Mouse (Mus musculus): Measurements from ENCODE around the gene Dnali1. TPM values are rescaled to one million over a fixed set of nuclear protein-coding genes. Genes with fewer than 3 reads are reported as not detected.

Gene Dnali1
- polyA plus RNA-seq, 1 experiment from 2014 or later: 0.06 TPM

GRCm38 (mm10) chr4:125020780-125021538 is 44.5 kb downstream of the Dnali1 start:
- Histone ChIP-seq H3K27ac (replicated peaks) (no peak overlapping the region), H3K9ac (ENCODE audit: low read length) (no peak overlapping the region), H3K36me3 (ENCODE audit: control insufficient read depth, insufficient read depth, low read length) (no peaks in the 10 kb centered on the region), H3K9me3 (ENCODE audit: control insufficient read depth, low read length) (no peaks in the 10 kb centered on the region), H3K4me1 (replicated peaks; ENCODE audit: control insufficient read depth, insufficient read depth) (0 out of 2 replicates have a peak, but pooled peaks cover 2% of the 10 kb centered on the region), H3K4me2 (replicated peaks; ENCODE audit: low read depth) (no peak overlapping the region), H3K4me3 (ENCODE audit: low read depth, low read length) (no peak overlapping the region), H3K27me3 (ENCODE audit: control insufficient read depth, insufficient read depth, low read length) (no peaks in the 10 kb centered on the region)
- DNase-seq (ENCODE audit: low spot score): no peak
- no peak for ATAC-seq (ENCODE audit: low FRiP score, low TSS enrichment)
- TF ChIP-seq CTCF (IDR thresholded peaks at IDR 0.05; ENCODE audit: low read depth) (peak; percentile 57), EP300 (optimal IDR thresholded peaks at IDR 0.05) (no peak)
- 30% methylated on average over 11 of the region's 11 CpGs for WGBS

GRCm38 (mm10) chr4:125017431-125017830 is 48.1 kb downstream of the Dnali1 start:
- Histone ChIP-seq H3K4me2 (replicated peaks; ENCODE audit: low read depth) (no peak overlapping the region), H3K36me3 (ENCODE audit: control insufficient read depth, insufficient read depth, low read length) (no peaks in the 10 kb centered on the region), H3K27ac (replicated peaks) (no peak overlapping the region), H3K9ac (ENCODE audit: low read length) (no peak overlapping the region), H3K27me3 (ENCODE audit: control insufficient read depth, insufficient read depth, low read length) (no peaks in the 10 kb centered on the region), H3K4me3 (ENCODE audit: low read depth, low read length) (no peak overlapping the region), H3K4me1 (replicated peaks; ENCODE audit: control insufficient read depth, insufficient read depth) (0 out of 2 replicates have a peak, but pooled peaks cover 2% of the 10 kb centered on the region), H3K9me3 (ENCODE audit: control insufficient read depth, low read length) (no peaks in the 10 kb centered on the region)
- WGBS: 50% methylated on average over 11 of the region's 11 CpGs
- DNase-seq (ENCODE audit: low spot score): peak; percentile 38
- TF ChIP-seq CTCF (IDR thresholded peaks at IDR 0.05; ENCODE audit: low read depth) (no peak), EP300 (optimal IDR thresholded peaks at IDR 0.05) (no peak)
- ATAC-seq (ENCODE audit: low FRiP score, low TSS enrichment): no peak

- H3K4me3 ChIP-seq (ENCODE audit: low read depth, low read length): no peak within 1 kb of the TSS
- DNase-seq (ENCODE audit: low spot score) (peak; percentile 29), ATAC-seq (ENCODE audit: low FRiP score, low TSS enrichment) (peak; percentile 25; the same call in 1 of the 2 replicates)
- no peaks in the 10 kb centered on the region for H3K27me3 ChIP-seq (ENCODE audit: control insufficient read depth, insufficient read depth, low read length)
- no peaks in the 10 kb centered on the region for H3K9me3 ChIP-seq (ENCODE audit: control insufficient read depth, low read length)
- H3K9ac ChIP-seq (ENCODE audit: low read length): no peak within 1 kb of the TSS
- 0 out of 2 replicates have a peak, but pooled peaks cover 2% of the 10 kb centered on the region for H3K4me1 ChIP-seq (replicated peaks; ENCODE audit: control insufficient read depth, insufficient read depth)
- TF ChIP-seq EP300 (optimal IDR thresholded peaks at IDR 0.05) (no peak), CTCF (IDR thresholded peaks at IDR 0.05; ENCODE audit: low read depth) (no peak)
- 58% methylated on average over 10 of the region's 10 CpGs for WGBS
- no peak within 1 kb of the TSS for H3K4me2 ChIP-seq (replicated peaks; ENCODE audit: low read depth)
- H3K36me3 ChIP-seq (ENCODE audit: control insufficient read depth, insufficient read depth, low read length): no peaks in the 10 kb centered on the region
- no peak within 1 kb of the TSS for H3K27ac ChIP-seq (replicated peaks)
Observed at GRCm38 (mm10) chr4:125015806-125016635, 49.5 kb downstream of the Dnali1 start, which contains the start of gene Gnl2. TSS of gene Gnl2 (plus strand) at chr4:125016585.

GRCm38 (mm10) chr4:125008712-125009111 is 56.8 kb downstream of the Dnali1 start:
- H3K27me3 ChIP-seq (ENCODE audit: control insufficient read depth, insufficient read depth, low read length): no peaks in the 10 kb centered on the region
- TF ChIP-seq CTCF (IDR thresholded peaks at IDR 0.05; ENCODE audit: low read depth) (no peak), EP300 (optimal IDR thresholded peaks at IDR 0.05) (no peak)
- DNase-seq (ENCODE audit: low spot score): no peak

GRCm38 (mm10) chr4:125008220-125008619 is 57.3 kb downstream of the Dnali1 start:
- H3K27me3 ChIP-seq (ENCODE audit: control insufficient read depth, insufficient read depth, low read length): no peaks in the 10 kb centered on the region
- H3K9me3 ChIP-seq (ENCODE audit: control insufficient read depth, low read length): no peaks in the 10 kb centered on the region
- no peak overlapping the region for H3K4me2 ChIP-seq (replicated peaks; ENCODE audit: low read depth)
- DNase-seq (ENCODE audit: low spot score) (no peak), ATAC-seq (ENCODE audit: low FRiP score, low TSS enrichment) (no peak)
- H3K9ac ChIP-seq (ENCODE audit: low read length): no peak overlapping the region
- H3K4me1 ChIP-seq (replicated peaks; ENCODE audit: control insufficient read depth, insufficient read depth): no peaks in the 10 kb centered on the region
- H3K4me3 ChIP-seq (ENCODE audit: low read depth, low read length): no peak overlapping the region
- H3K27ac ChIP-seq (replicated peaks): no peak overlapping the region
- WGBS: 44% methylated on average over 6 of the region's 6 CpGs
- H3K36me3 ChIP-seq (ENCODE audit: control insufficient read depth, insufficient read depth, low read length): no peaks in the 10 kb centered on the region
- TF ChIP-seq CTCF (IDR thresholded peaks at IDR 0.05; ENCODE audit: low read depth) (no peak), EP300 (optimal IDR thresholded peaks at IDR 0.05) (no peak)

More at GRCm38 (mm10) chr4:125008712-125009111, 56.8 kb downstream of the Dnali1 start:
- Histone ChIP-seq H3K9ac (ENCODE audit: low read length) (no peak overlapping the region), H3K4me2 (replicated peaks; ENCODE audit: low read depth) (no peak overlapping the region), H3K27ac (replicated peaks) (no peak overlapping the region), H3K9me3 (ENCODE audit: control insufficient read depth, low read length) (no peaks in the 10 kb centered on the region), H3K4me3 (ENCODE audit: low read depth, low read length) (no peak overlapping the region), H3K4me1 (replicated peaks; ENCODE audit: control insufficient read depth, insufficient read depth) (no peaks in the 10 kb centered on the region), H3K36me3 (ENCODE audit: control insufficient read depth, insufficient read depth, low read length) (no peaks in the 10 kb centered on the region)
- 54% methylated on average over 8 of the region's 8 CpGs for WGBS
- ATAC-seq (ENCODE audit: low FRiP score, low TSS enrichment): no peak
